Mouse (Mus musculus): ENCODE measurements around the gene Psmd14.

Psmd14 gene

GRCm38 (mm10) chr2:61760044-61760443 lies 48.5 kb downstream of the Psmd14 start:
- in situ Hi-C loops (cut with MboI, MseI) = no loop called here

DNA sequence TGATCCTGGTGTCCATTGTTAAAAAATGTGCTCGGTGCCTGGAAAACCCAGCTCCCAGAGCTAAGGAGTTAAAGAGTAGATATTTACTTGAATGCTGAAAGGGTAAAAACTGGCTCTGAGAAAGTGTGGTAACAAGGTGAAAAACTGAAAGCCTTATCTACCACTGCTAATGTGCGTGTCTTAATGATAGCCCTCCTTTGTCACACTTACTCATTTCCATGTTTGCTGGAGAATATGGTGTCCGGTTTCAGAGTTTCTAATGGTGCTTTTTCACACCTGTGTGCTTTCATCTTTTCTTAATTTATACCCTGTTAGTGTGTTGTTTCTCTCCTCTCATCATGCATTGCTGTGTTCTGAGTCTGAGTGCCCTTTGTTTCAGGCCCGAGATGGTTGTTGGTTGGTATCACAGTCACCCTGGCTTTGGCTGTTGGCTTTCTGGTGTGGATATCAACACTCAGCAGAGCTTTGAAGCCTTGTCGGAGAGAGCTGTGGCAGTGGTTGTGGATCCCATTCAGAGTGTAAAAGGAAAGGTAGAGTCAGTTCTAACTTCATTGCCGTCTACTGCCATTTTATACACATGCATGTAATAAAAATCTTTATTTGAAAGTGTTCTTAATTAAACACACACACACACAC lies 53.1 kb downstream of the Psmd14 start:
- in situ Hi-C loops (cut with MboI, MseI) = no loop called here

GRCm38 (mm10) chr2:61765526-61765925 lies 54.0 kb downstream of the Psmd14 start:
- in situ Hi-C loops (cut with MboI, MseI) = no loop called here

GRCm38 (mm10) chr2:61780794-61781193 lies 69.3 kb downstream of the Psmd14 start:
- in situ Hi-C loops (cut with MboI, MseI) = no loop called here

DNA sequence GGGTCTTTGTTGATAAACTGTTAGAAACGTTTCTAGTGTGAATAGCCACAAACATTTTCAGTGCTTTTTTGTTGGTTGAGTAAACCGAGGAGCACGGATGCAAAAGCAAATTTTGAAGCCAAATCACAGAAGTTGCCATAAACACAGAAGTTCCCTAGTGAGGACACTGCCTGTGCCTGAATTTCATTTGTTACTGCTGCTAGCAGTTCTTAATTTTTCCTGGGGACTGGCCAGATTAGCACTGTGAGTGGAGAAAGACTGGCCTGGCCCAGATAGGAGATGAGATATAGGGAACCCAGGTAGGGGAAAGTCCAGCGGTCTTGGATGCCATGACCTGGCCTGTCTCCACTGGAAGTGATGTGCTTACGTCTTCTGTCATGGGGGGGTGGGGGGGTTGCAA lies 83.5 kb downstream of the Psmd14 start:
- in situ Hi-C loops (cut with MboI, MseI) = no loop called here

DNA sequence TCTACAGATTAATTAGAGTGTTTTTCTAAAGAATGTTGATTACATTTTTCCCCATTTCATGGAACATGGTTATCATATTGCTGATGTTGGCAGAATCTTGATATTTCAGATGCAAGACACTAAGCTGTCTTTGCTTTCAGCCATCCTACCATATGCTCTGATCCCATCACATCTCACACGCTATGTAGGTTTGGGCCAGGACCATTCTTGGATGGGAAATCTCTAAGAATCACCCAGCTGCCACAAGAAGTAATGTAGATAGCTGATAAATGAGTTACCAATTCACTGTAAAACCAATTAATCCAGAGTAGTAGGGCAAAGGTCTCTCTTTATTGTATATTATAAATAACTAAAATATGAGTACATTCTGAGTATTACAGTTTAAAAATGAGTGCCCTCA lies 86.6 kb downstream of the Psmd14 start:
- in situ Hi-C loops (cut with MboI, MseI) = no loop called here

GRCm38 (mm10) chr2:61802656-61803251 lies 91.3 kb downstream of the Psmd14 start, which contains the start of gene Tbr1:
Gene Tbr1 (plus strand): TSS chr2:61802930.
- in situ Hi-C loops (cut with MboI, MseI) = loop anchor here (25.0 kb wide), 1 partner anchor 660 kb away; no protein-coding TSS in a partner anchor

DNA sequence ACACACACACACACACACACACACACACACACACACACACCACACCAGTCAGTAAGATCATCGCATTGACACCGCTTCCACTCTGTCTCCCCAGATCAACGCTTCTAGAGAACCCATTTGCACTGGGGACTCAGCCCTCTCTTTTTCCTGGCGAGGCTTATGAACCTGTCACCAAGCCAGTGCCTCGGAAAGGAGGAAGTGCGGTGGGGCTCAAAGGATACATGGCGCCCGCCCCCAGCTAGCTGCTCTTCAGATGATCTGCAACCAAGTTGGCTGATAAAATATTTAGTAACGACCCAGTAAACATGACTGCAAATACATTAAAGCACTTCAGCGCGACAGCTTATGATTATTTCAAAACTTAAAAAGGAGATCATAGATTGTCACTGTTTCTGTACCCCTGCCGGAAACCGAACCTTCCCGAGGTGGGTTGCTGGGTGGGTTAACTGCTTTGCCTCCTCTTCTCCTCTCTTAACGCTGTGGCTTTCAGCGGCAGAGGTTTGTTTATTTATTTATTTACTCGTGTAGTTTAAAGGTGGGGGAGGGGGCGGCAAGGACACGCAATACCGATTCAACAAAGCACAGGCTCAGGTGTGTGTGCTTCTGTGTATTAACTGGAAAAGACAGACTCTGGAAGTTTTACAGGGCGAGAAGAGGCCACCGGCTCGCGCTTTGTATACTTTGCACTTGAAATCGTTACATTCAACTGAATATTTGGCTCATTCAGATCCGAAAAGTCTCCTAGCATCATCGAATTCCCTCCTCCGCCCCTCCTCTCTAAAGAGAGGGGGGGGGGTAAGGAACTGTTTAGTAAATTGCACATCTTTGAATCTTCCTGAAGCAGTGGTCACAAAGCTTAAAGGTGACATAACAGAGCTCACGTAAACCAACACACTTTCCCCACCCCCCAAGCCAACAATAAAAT lies 92.2 kb downstream of the Psmd14 start:
- in situ Hi-C loops (cut with MboI, MseI) = loop anchor here (25.0 kb wide), 1 partner anchor 659 kb away; no protein-coding TSS in a partner anchor

- in situ Hi-C loops (cut with MboI, MseI) = loop anchor here (25.0 kb wide), 1 partner anchor 658 kb away; no protein-coding TSS in a partner anchor
Measured at GRCm38 (mm10) chr2:61804382-61804840, 92.9 kb downstream of the Psmd14 start.

- in situ Hi-C loops (cut with MboI, MseI) = loop anchor here (25.0 kb wide), 1 partner anchor 657 kb away; no protein-coding TSS in a partner anchor
Measured at GRCm38 (mm10) chr2:61804841-61805540, 93.5 kb downstream of the Psmd14 start.

DNA sequence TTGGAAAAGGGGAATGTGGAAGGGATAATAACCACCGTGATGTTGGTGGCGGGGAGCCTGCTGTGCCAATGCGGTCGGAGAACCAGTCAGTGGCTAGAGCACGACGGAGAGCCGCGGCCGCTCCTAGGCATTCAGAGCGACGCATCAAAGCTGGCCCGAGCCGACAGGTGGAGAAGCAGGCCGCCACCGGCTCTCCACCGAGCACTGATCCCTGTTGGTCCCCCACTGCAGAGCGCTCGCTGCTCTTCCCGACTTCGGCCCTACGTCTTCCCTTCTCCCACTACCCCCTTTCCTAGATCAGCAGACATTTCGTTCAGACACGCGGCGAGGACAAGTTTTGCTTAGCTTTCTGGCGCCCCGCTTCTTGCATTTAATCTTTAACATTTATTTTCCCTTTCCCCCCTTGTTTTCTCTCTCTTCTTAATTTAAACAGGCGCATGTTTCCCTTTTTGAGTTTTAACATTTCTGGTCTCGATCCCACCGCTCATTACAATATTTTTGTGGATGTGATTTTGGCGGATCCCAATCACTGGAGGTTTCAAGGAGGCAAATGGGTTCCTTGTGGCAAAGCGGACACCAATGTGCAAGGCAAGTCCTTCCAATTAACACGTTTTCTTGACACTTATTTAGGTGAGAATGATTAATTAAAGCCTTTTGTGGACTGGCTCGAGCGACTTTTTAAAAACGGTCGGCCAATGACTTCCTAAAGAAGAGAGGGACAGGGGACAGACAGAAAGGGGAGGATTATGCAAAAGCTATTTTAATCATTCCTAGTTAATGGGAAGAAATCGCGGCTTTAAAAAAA lies 94.2 kb downstream of the Psmd14 start:
- in situ Hi-C loops (cut with MboI, MseI) = loop anchor here (25.0 kb wide), 1 partner anchor 657 kb away; no protein-coding TSS in a partner anchor

DNA sequence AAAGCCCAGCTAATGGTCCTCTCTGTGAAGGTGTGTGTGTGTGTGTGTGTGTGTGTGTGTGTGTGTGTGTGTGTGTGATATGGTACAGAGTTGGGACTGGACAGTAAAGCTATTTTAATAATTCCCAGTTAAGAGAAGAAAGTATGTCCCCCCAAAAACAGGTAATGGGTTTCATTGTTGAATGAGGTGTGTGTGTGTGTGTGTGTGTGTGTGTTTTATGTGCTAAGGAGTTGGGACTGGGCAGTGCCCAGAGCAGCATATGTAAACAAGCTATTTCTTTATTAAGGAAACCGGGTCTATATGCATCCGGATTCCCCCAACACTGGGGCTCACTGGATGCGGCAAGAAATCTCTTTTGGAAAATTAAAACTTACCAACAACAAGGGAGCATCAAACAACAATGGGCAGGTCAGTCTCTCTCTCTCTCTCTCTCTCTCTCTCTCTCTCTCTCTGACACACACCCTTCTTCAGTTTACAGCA lies 94.9 kb downstream of the Psmd14 start:
- in situ Hi-C loops (cut with MboI, MseI) = loop anchor here (25.0 kb wide), 1 partner anchor 656 kb away; no protein-coding TSS in a partner anchor

DNA sequence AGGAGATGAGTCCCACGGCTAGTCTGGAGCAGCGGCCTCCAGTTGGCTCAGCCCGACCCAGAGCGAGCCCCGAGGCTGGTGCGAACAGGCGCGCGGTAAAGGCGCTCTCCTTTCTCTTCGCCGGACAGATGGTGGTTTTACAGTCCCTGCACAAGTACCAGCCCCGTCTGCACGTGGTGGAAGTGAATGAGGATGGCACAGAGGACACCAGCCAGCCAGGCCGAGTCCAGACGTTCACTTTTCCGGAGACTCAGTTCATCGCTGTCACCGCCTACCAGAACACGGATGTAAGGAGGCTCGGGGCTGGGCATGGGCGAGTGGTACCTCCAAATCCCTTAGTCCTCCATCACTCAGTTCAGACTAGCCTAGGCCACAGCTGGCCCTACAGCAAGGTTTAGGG lies 95.7 kb downstream of the Psmd14 start:
- in situ Hi-C loops (cut with MboI, MseI) = loop anchor here (25.0 kb wide), 1 partner anchor 655 kb away; no protein-coding TSS in a partner anchor

GRCm38 (mm10) chr2:61807781-61808180 lies 96.3 kb downstream of the Psmd14 start:
- in situ Hi-C loops (cut with MboI, MseI) = loop anchor here (25.0 kb wide), 1 partner anchor 655 kb away; no protein-coding TSS in a partner anchor

DNA sequence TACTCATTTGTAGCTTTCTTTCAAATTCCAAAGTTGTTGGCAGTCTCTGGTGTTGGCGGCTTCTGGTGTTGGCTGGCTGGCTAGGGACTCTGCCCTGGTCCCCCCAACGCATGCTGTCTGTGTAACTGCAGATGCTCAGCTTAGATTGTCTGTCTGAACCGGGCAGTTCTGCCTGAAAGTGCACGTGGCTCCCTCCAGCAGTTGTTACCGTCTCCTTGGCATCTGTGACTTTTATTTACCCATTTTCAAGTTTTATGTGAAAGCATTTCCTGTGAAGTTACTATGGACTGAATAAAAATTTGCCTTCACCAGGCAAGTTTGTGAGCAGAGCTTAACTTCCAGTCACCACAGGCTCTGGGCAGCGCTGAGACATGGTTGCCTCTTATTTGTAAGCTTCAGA lies 97.3 kb downstream of the Psmd14 start:
- in situ Hi-C loops (cut with MboI, MseI) = loop anchor here (25.0 kb wide), 1 partner anchor 654 kb away; no protein-coding TSS in a partner anchor

- in situ Hi-C loops (cut with MboI, MseI) = loop anchor here (25.0 kb wide), 1 partner anchor 653 kb away; no protein-coding TSS in a partner anchor
Measured at GRCm38 (mm10) chr2:61809381-61809780, 97.9 kb downstream of the Psmd14 start.

- in situ Hi-C loops (cut with MboI, MseI) = loop anchor here (25.0 kb wide), 1 partner anchor 652 kb away; no protein-coding TSS in a partner anchor
Measured at GRCm38 (mm10) chr2:61810751-61811150, 99.3 kb downstream of the Psmd14 start.

DNA sequence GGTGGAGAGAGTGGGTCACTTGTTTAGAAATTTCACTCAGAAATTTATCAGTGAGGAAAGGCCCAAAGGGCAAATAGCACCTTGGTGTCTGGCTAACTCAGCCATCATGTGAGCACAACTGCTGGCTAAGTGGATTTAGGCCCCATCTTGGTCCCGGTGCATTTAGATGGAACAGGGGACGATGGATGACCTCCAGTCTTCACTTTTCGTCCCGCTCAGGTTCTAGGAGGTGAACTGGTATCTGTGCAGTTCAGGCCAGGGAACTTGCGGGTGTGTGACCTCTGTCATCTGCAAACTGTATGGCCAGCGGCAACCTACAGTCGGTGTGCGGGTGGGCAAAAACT lies 99.6 kb downstream of the Psmd14 start:
- in situ Hi-C loops (cut with MboI, MseI) = loop anchor here (25.0 kb wide), 1 partner anchor 651 kb away; no protein-coding TSS in a partner anchor

GRCm38 (mm10) chr2:61811507-61812421 lies 100.3 kb downstream of the Psmd14 start:
- in situ Hi-C loops (cut with MboI, MseI) = loop anchor here (25.0 kb wide), 1 partner anchor 651 kb away; no protein-coding TSS in a partner anchor
